Mouse (Mus musculus): Measurements from ENCODE around the gene Cenpb. TPM values are rescaled to one million over a fixed set of nuclear protein-coding genes. Genes with fewer than 3 reads are reported as not detected.

Cenpb gene
- polyA plus RNA-seq, 1 experiment from 2014 or later, result 4.5 TPM

DNA sequence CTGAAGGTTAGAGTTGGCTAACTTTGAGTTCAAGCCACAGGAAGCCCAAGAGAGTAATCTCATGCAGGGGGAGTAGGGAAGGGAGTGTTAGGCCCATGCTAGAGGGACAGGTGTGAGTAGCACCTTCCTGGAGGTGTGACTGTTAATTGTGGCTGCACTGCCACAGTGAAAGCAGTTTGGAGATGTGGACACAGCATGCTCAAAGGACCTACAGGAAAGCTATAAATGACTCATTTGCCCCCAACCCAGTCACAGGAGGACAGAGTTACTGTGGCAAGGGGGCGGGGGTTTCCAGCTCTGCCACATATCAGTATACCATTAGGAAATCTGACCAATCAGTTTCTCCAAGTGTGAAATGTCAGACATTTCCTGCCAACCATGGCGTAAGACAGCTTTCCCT is 34.3 kb downstream of the Cenpb start:
- 80% methylated on average over 2 of the region's 2 CpGs for WGBS (ENCODE audit: insufficient replicate concordance)
- Histone ChIP-seq H3K4me1 (replicated peaks) (peaks cover 44% of the 10 kb centered on the region), H3K9me3 (replicated peaks) (no peaks in the 10 kb centered on the region), H3K27me3 (no peaks in the 10 kb centered on the region), H3K9ac (no peak overlapping the region), H3K36me3 (peaks cover 82% of the 10 kb centered on the region), H3K27ac (no peak overlapping the region), H3K4me2 (no peak overlapping the region), H3K4me3 (replicated peaks) (no peak overlapping the region)
- DNase-seq (no peak), ATAC-seq (ENCODE audit: low read depth) (no peak)

DNA sequence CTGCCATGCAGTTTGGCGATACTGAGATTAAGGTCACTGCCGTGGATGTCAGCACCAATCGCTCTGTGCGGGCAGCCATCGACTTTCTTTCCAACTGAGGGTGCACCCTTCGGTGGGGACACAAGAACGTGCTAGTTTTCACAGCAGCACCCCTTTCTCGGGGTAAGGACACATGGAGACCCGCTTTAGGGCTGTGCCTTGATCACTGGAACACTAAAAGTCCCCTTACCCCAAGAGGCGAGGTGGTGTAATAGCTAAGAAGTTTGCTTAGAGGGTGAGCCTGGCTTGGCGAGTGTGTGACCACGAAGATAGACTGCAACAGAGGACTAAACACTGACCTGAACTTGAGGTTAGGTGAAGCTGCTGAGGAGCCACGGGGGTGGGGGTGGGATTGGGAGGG is 34.7 kb downstream of the Cenpb start:
- no peak overlapping the region for H3K27ac ChIP-seq
- no peak overlapping the region for H3K4me3 ChIP-seq (replicated peaks)
- H3K9me3 ChIP-seq (replicated peaks), result no peaks in the 10 kb centered on the region
- H3K4me2 ChIP-seq, result no peak overlapping the region
- DNase-seq (no peak), ATAC-seq (ENCODE audit: low read depth) (no peak)
- H3K4me1 ChIP-seq (replicated peaks), result peaks cover 44% of the 10 kb centered on the region
- WGBS (ENCODE audit: insufficient replicate concordance), result 72% methylated on average over 13 of the region's 13 CpGs
- H3K27me3 ChIP-seq, result no peaks in the 10 kb centered on the region
- H3K36me3 ChIP-seq, result peaks cover 78% of the 10 kb centered on the region
- no peak overlapping the region for H3K9ac ChIP-seq

DNA sequence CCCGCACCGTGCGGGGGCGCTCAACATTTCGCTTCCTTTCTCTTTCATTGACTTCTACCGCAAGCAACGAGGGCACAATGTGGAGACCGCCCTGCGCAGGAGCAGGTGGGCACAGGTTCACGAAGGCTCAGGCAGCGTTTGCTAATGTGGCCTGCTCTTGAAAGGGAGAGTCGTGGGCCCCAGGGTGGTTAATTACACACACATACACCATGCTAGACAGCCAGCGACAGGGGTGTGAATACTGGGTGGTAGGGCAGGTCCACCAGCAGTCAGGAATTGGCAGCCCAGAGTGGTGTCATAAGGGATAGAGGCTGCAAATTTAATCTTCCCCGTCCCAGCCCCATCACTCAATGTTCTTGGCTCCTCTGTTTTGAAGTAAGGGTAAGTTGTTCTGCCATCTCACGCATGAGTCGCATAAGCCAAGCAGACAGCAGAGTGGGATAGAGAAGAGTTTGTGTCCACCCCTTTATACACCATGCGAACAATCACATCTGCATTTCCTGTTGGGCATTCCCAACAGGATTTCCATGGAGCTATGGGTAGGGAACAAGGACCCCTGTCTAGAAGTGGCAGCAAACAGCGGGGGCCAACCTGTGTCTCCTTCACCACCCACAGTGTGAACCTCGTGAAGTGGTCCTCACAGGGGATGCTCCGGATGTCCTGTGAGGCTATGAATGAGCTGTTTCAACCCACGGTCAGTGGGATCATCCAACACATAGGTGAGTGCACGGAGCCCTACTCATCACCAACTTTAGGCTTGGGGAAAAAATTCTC is 36.7 kb downstream of the Cenpb start:
- peaks cover 57% of the 10 kb centered on the region for H3K4me1 ChIP-seq (replicated peaks)
- ATAC-seq (ENCODE audit: low read depth), result peak; percentile 12; the same call in 1 of the 2 replicates
- H3K36me3 ChIP-seq, result peaks cover 70% of the 10 kb centered on the region

DNA sequence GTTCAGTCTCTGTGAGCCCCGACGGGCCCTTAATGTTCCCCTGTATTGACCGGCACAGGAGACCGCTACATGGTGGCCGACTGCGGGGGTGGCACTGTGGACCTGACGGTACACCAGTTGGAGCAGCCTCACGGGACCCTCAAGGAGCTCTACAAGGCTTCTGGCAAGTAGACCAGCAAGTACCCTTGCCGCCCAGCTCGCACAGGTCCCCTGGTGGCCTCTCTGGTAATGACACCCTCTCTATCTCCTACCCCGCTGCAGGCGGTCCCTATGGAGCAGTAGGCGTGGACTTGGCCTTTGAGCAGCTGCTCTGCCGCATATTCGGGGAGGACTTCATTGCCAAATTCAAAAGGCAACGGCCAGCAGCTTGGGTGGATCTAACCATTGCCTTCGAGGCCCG is 37.3 kb downstream of the Cenpb start:
- DNase-seq, result peak; percentile 83
- ATAC-seq (ENCODE audit: low read depth), result peak; percentile 83
- Histone ChIP-seq H3K4me3 (replicated peaks) (0 out of 2 replicates have a peak overlapping the region, but pooled peaks have one; percentile 8), H3K36me3 (peaks cover 64% of the 10 kb centered on the region), H3K9me3 (replicated peaks) (no peaks in the 10 kb centered on the region), H3K27me3 (no peaks in the 10 kb centered on the region), H3K27ac (peak overlapping the region; percentile 66), H3K4me1 (replicated peaks) (peaks cover 63% of the 10 kb centered on the region), H3K4me2 (peak overlapping the region; percentile 28; the same call in 1 of the 2 replicates), H3K9ac (peak overlapping the region; percentile 53)
- 25% methylated on average over 18 of the region's 18 CpGs for WGBS (ENCODE audit: insufficient replicate concordance)

More for the DNA sequence above, 36.7 kb downstream of the Cenpb start:
- no peaks in the 10 kb centered on the region for H3K27me3 ChIP-seq
- H3K4me3 ChIP-seq (replicated peaks), result 0 out of 2 replicates have a peak overlapping the region, but pooled peaks have one; percentile 8
- H3K9me3 ChIP-seq (replicated peaks), result no peaks in the 10 kb centered on the region
- peak overlapping the region; percentile 53 for H3K9ac ChIP-seq
- peak overlapping the region; percentile 47 for H3K27ac ChIP-seq
- 83% methylated on average over 22 of the region's 22 CpGs for WGBS (ENCODE audit: insufficient replicate concordance)
- peak overlapping the region; percentile 28; the same call in 1 of the 2 replicates for H3K4me2 ChIP-seq
- no peak for DNase-seq

DNA sequence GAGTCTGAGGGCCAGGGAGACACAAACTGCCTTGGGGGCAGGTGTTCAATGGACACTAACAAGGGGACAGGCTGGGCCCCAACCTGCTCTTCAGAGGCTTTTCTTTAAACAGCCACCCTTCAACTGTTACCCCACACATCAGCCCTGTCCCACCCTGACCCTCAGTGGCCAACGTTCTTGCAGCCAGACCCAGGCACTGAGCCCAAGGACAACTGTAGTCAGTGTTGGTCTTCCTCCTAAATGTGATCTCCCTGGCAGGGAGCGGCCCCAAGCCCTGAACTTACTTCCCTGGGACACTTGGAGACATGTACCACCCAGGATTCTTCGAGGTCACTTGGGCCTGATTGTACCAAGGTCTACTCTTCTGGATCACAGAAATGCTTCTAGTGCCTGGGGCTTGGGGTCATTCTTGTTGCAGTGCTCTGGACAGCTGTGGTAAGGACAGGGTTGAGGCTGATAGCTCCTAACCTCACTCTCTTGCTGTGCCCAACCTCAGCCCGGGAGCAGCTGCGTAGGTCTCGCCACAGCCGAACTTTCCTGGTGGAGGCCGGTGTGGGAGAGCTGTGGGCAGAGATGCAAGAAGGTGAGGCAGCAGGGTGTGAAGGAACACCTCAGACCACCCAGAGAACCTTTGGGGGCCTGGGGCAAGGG is 38.4 kb downstream of the Cenpb start:
- peak overlapping the region; percentile 23; the same call in 1 of the 2 replicates for H3K27ac ChIP-seq
- no peaks in the 10 kb centered on the region for H3K27me3 ChIP-seq
- ATAC-seq (ENCODE audit: low read depth) (no peak), DNase-seq (no peak)
- peak overlapping the region; percentile 1; the same call in 1 of the 2 replicates for H3K9ac ChIP-seq
- H3K4me1 ChIP-seq (replicated peaks), result peaks cover 69% of the 10 kb centered on the region
- H3K4me3 ChIP-seq (replicated peaks), result no peak overlapping the region
- no peaks in the 10 kb centered on the region for H3K9me3 ChIP-seq (replicated peaks)
- H3K4me2 ChIP-seq, result no peak overlapping the region
- 87% methylated on average over 8 of the region's 8 CpGs for WGBS (ENCODE audit: insufficient replicate concordance)
- peaks cover 53% of the 10 kb centered on the region for H3K36me3 ChIP-seq

DNA sequence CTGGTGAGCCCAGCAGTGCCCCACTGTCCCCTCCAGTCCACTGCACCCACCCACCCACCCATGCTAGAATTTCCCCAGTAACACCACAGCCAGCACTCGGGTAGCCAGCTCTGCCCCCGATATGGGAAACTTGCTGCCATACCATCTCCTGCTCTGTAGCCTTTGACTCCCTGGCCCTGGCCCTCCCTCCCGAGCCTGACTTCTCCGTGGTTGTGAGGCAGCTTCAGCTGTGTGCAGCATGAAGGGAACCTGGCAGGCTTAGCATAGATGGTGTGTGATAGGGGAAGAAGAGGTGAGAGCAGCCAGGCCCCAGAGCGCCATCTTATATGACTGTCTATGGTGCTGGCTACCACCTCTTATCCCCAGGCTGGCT is 39.3 kb downstream of the Cenpb start:
- Histone ChIP-seq H3K27ac (0 out of 2 replicates have a peak overlapping the region, but pooled peaks have one; percentile 76), H3K9ac (peak overlapping the region; percentile 1; the same call in 1 of the 2 replicates), H3K9me3 (replicated peaks) (no peaks in the 10 kb centered on the region), H3K36me3 (peaks cover 43% of the 10 kb centered on the region), H3K4me3 (replicated peaks) (no peak overlapping the region), H3K4me2 (no peak overlapping the region), H3K4me1 (replicated peaks) (peaks cover 74% of the 10 kb centered on the region), H3K27me3 (no peaks in the 10 kb centered on the region)
- DNase-seq (no peak), ATAC-seq (ENCODE audit: low read depth) (no peak)
- 71% methylated on average over 5 of the region's 5 CpGs for WGBS (ENCODE audit: insufficient replicate concordance)

DNA sequence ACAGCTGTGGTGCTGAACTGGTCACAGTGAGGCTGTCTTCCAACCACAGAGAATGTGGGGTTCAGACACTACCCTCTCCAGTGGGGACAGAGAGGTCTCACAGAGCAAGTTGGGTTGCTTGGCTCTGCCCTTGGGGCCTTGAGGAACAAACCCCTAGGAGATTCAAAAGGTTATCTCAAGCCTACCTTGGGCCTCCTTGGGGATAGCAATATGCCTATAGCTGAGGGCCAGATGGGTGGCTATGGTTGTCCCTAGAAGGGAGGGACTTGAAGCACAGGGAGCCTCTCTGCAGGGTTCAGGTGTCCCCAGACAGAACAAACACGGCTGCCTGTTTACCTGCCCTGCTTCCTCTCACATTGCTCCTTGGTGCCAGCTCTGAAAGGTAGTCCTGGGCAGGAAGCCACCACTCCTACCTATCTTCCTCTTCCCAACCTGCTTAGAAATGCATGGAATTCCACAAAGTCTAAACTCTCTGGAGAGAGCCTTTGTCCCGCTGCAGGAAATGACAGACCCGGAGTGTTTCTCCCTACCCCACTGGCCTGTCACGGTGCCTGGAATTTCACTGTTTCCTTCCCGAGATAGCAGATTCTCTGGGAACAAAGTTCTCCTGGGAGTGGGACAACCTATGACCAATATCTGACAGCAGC is 39.9 kb downstream of the Cenpb start:
- H3K27ac ChIP-seq, result peak overlapping the region; percentile 76
- no peaks in the 10 kb centered on the region for H3K9me3 ChIP-seq (replicated peaks)
- peaks cover 79% of the 10 kb centered on the region for H3K4me1 ChIP-seq (replicated peaks)
- H3K36me3 ChIP-seq, result peaks cover 38% of the 10 kb centered on the region
- 57% methylated on average over 5 of the region's 5 CpGs for WGBS (ENCODE audit: insufficient replicate concordance)
- H3K27me3 ChIP-seq, result no peaks in the 10 kb centered on the region
- no peak overlapping the region for H3K4me3 ChIP-seq (replicated peaks)
- peak overlapping the region; percentile 29; the same call in 1 of the 2 replicates for H3K9ac ChIP-seq
- DNase-seq (no peak), ATAC-seq (ENCODE audit: low read depth) (no peak)
- no peak overlapping the region for H3K4me2 ChIP-seq

DNA sequence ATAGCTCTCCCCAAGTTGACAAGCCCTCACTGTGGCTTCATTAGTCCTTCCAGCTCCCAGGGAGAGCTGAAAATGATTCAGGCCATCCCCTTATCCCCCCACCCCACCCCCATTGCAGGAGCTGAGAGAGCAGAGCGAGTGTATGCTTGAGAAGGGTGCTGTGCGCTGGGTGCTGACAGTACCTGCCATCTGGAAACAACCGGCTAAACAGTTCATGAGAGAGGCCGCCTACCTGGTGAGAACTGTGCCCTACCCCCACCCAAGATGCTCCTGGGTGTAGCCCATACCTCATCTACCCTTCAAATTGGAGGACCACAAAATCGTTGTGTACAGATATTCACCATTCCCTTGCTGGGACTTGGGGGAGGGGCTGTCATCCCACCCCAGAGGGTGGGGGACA is 40.6 kb downstream of the Cenpb start:
- no peak for DNase-seq
- ATAC-seq (ENCODE audit: low read depth), result no peak
- Histone ChIP-seq H3K27ac (peak overlapping the region; percentile 76), H3K9me3 (replicated peaks) (no peaks in the 10 kb centered on the region), H3K4me2 (no peak overlapping the region), H3K36me3 (peaks cover 31% of the 10 kb centered on the region), H3K4me1 (replicated peaks) (peaks cover 86% of the 10 kb centered on the region), H3K4me3 (replicated peaks) (no peak overlapping the region), H3K27me3 (no peaks in the 10 kb centered on the region), H3K9ac (no peak overlapping the region)
- WGBS (ENCODE audit: insufficient replicate concordance), result 82% methylated on average over 5 of the region's 5 CpGs

DNA sequence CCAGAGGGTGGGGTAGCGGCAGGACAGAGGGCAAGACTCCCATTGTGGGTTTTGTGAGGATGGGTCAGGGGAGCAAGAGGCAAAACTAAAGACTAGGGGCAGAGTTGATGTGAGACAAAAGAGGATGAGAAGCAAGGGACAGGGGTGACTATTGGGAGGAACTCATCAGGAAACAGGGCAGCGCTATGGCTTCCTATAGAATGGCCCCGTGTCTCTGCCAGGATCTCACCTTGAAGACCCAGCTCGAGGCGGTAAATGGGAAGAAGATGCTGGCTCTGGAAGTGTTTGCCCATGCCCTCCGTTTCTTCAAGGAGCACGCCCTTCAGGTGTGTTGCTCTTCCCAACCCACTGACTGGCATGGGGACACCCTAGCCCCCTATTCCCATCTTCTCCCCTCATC is 41.1 kb downstream of the Cenpb start:
- H3K36me3 ChIP-seq, result peaks cover 26% of the 10 kb centered on the region
- H3K9me3 ChIP-seq (replicated peaks), result no peaks in the 10 kb centered on the region
- no peak overlapping the region for H3K9ac ChIP-seq
- no peaks in the 10 kb centered on the region for H3K27me3 ChIP-seq
- no peak overlapping the region for H3K4me3 ChIP-seq (replicated peaks)
- ATAC-seq (ENCODE audit: low read depth) (no peak), DNase-seq (no peak)
- H3K4me2 ChIP-seq, result no peak overlapping the region
- 92% methylated on average over 7 of the region's 7 CpGs for WGBS (ENCODE audit: insufficient replicate concordance)
- H3K27ac ChIP-seq, result peak overlapping the region; percentile 76
- peaks cover 91% of the 10 kb centered on the region for H3K4me1 ChIP-seq (replicated peaks)

DNA sequence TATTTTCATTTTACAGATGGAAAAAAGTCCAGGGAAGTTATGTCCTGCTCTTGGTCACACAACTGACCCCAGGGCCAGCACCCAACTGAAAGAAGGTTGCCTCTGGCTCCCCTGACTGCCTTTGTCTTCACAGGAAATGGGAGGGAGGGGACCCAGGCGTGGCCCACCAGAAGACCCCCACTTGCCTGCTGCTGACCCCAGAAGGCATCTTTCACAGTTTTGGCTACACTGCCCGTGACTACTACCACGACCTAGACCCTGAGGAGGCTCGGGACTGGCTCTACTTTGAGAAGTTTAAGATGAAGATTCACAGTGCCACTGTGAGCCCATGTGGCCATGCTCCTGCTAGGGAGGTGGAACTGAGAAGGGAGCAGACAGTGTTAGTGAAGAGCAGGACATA is 41.6 kb downstream of the Cenpb start:
- no peak for DNase-seq
- Histone ChIP-seq H3K4me3 (replicated peaks) (no peak overlapping the region), H3K4me2 (no peak overlapping the region), H3K9ac (no peak overlapping the region), H3K36me3 (peaks cover 21% of the 10 kb centered on the region), H3K4me1 (replicated peaks) (peaks cover 93% of the 10 kb centered on the region), H3K27me3 (no peaks in the 10 kb centered on the region), H3K9me3 (replicated peaks) (no peaks in the 10 kb centered on the region), H3K27ac (peak overlapping the region; percentile 76)
- 73% methylated on average over 4 of the region's 4 CpGs for WGBS (ENCODE audit: insufficient replicate concordance)
- ATAC-seq (ENCODE audit: low read depth), result no peak

DNA sequence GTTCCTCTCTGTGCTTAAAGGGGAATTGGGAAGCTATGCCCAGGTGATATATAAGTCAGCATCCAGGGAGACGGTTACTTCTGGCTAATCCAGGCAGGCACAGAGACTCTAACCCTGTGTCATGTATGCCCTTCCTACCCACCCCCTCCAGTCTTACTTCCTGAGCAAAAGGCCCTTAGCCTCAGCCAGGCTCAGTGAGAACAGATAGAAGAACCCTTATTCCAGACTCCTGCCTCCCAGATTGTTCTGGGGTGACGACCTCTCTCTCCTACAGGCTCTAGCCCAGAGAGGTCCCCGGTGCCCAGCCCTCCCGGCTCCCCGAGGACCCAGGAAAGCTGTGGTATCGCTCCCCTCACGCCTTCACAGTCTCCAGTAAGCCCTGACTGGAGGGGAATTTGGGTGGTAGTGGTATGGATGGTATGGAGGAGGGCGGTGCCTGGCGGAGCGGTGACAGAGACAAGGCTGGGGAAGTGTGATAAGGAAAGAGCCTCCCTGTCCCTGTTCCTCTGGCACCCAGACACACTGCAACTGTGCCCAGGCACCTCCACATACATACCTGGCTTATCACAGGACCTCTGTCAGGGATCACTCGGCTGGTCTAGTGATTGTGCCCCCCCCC is 44.2 kb downstream of the Cenpb start:
- 6% methylated on average over 11 of the region's 11 CpGs for WGBS (ENCODE audit: insufficient replicate concordance)
- Histone ChIP-seq H3K4me1 (replicated peaks) (peaks cover 88% of the 10 kb centered on the region), H3K9me3 (replicated peaks) (no peaks in the 10 kb centered on the region), H3K36me3 (0 out of 2 replicates have a peak, but pooled peaks cover 11% of the 10 kb centered on the region), H3K27me3 (no peaks in the 10 kb centered on the region), H3K9ac (peak overlapping the region; percentile 81), H3K4me3 (replicated peaks) (peak overlapping the region; percentile 34), H3K27ac (peak overlapping the region; percentile 99), H3K4me2 (peak overlapping the region; percentile 65)
- DNase-seq (peak; percentile 84), ATAC-seq (ENCODE audit: low read depth) (peak; percentile 100)

All from liver, embryonic 13.5 days (tissue).